Mouse (Mus musculus) layer of hippocampus, postnatal 10 days (tissue): Measurements from ENCODE around the gene Rbp3. TPM values are rescaled to one million over a fixed set of nuclear protein-coding genes. Genes with fewer than 3 reads are reported as not detected.

Source experiments
- DNase-seq, 2 experiments: peaks; one replicate each; pipeline ENCODE4 v3.0.0; 2021; ENCODE audit warnings: low spot score in 2 of 2
- total RNA-seq, 2 experiments: library from RNA; stranded (reverse); gene quantifications; 2 replicates each; pipeline ENCODE4 v1.2.3; 2021

Gene Rbp3
- total RNA-seq, 2 experiments from 2014 or later, result not detected

- no peak for DNase-seq
Measured at GRCm38 (mm10) chr14:33972679-33973078, 18.9 kb downstream of the Rbp3 start.

- DNase-seq, result no peak
Measured at GRCm38 (mm10) chr14:33974752-33975151, 20.9 kb downstream of the Rbp3 start.

GRCm38 (mm10) chr14:33977748-33978147 lies 23.9 kb downstream of the Rbp3 start:
- no peak for DNase-seq

GRCm38 (mm10) chr14:33978604-33979059 lies 24.8 kb downstream of the Rbp3 start, which contains the start of gene Zfp488:
Zfp488 (minus strand) TSS chr14:33978764.
- DNase-seq, result peak; percentile 39 to 44

GRCm38 (mm10) chr14:33989201-33989600 lies 35.4 kb downstream of the Rbp3 start:
- DNase-seq, result no peak

- DNase-seq, result no peak
Measured at GRCm38 (mm10) chr14:33991971-33992370, 38.2 kb downstream of the Rbp3 start.

- DNase-seq, result no peak
Measured at GRCm38 (mm10) chr14:33993051-33993450, 39.2 kb downstream of the Rbp3 start.

- DNase-seq, result no peak
Measured at GRCm38 (mm10) chr14:33993521-33994289, 39.9 kb downstream of the Rbp3 start.

- DNase-seq, result no peak
Measured at GRCm38 (mm10) chr14:33997427-33997826, 43.6 kb downstream of the Rbp3 start.

- no peak for DNase-seq
Measured at GRCm38 (mm10) chr14:34000076-34000475, 46.3 kb downstream of the Rbp3 start.

- no peak for DNase-seq
Measured at GRCm38 (mm10) chr14:34001445-34001844, 47.6 kb downstream of the Rbp3 start.

- no peak for DNase-seq
Measured at GRCm38 (mm10) chr14:34002358-34002757, 48.6 kb downstream of the Rbp3 start.

Other genes with a start within 250 kb of the Rbp3 start
- 10 to 100 TPM in 1 of 2 experiments, 1 to 10 TPM in 1; 9.7 to 12.3 TPM for gene Gdf10, start 30.4 kb upstream of the Rbp3 start, total RNA-seq
- gene Gdf2, start 13.0 kb upstream of the Rbp3 start, total RNA-seq, result not detected
- gene Zfp488, start 24.8 kb downstream of the Rbp3 start, total RNA-seq, result 1 to 10 TPM; 5.3 to 5.4 TPM
- gene Gm30083, start 61.2 kb downstream of the Rbp3 start, total RNA-seq, result not detected
- not detected for gene Gm5460, start 62.8 kb downstream of the Rbp3 start, total RNA-seq
- not detected for gene Antxrl, start 98.7 kb downstream of the Rbp3 start, total RNA-seq
- gene Anxa8, start 132.0 kb downstream of the Rbp3 start, total RNA-seq, result 1 to 10 TPM in 1 of 2 experiments, under 1 TPM in 1; 0.83 to 1.1 TPM
- gene A630023A22Rik, start 148.8 kb downstream of the Rbp3 start, total RNA-seq, result not detected
- gene Npy4r, start 198.5 kb downstream of the Rbp3 start, total RNA-seq, result under 1 TPM; 0.09 to 0.18 TPM
- 1 to 10 TPM; 6.0 to 7.5 TPM for gene Gprin2, start 247.7 kb downstream of the Rbp3 start, total RNA-seq